Mouse (Mus musculus): ENCODE measurements around the gene Zscan2. TPM values are rescaled to one million over a fixed set of nuclear protein-coding genes. Genes with fewer than 3 reads are reported as not detected.

The Zscan2 gene
- polyA plus RNA-seq, 1 experiment from 2014 or later: 5.3 TPM

GRCm38 (mm10) chr7:80893086-80893752 lies 32.5 kb downstream of the Zscan2 start:
- Histone ChIP-seq H3K4me3 (no peak overlapping the region), H3K9ac (peak overlapping the region; percentile 6; the same call in 1 of the 2 replicates), H3K4me1 (replicated peaks) (peaks cover 13% of the 10 kb centered on the region), H3K4me2 (no peak overlapping the region), H3K27me3 (no peaks in the 10 kb centered on the region), H3K36me3 (peaks cover 80% of the 10 kb centered on the region), H3K9me3 (no peaks in the 10 kb centered on the region), H3K27ac (0 out of 2 replicates have a peak overlapping the region, but pooled peaks have one; percentile 48)
- WGBS: 91% methylated on average over 15 of the region's 15 CpGs
- ATAC-seq (ENCODE audit: low FRiP score): no peak

DNA sequence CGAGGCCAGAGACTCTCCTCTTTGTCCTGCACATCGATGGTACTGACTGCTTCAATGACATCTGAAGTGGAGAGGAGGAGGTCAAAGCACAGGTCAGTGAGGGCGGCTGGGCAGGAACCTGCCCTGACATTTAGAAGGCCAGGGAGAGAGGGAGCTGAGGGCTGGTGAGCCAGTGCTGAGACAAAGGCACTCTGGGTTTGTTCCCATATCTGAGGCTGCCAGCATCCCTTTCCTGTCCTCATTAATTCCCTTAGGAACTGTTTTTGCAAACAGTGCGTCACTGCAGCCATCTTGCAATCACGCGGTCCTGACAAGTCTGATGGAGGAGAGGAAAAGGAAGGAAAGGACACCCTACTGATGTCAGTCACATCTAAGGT lies 33.0 kb downstream of the Zscan2 start:
- no peak for ATAC-seq (ENCODE audit: low FRiP score)
- H3K9me3 ChIP-seq: no peaks in the 10 kb centered on the region
- WGBS: 82% methylated on average over 6 of the region's 6 CpGs
- H3K9ac ChIP-seq: peak overlapping the region; percentile 6; the same call in 1 of the 2 replicates
- peaks cover 11% of the 10 kb centered on the region for H3K4me1 ChIP-seq (replicated peaks)
- H3K4me3 ChIP-seq: no peak overlapping the region
- H3K27ac ChIP-seq: 0 out of 2 replicates have a peak overlapping the region, but pooled peaks have one; percentile 48
- H3K27me3 ChIP-seq: no peaks in the 10 kb centered on the region
- peaks cover 84% of the 10 kb centered on the region for H3K36me3 ChIP-seq
- H3K4me2 ChIP-seq: no peak overlapping the region

DNA sequence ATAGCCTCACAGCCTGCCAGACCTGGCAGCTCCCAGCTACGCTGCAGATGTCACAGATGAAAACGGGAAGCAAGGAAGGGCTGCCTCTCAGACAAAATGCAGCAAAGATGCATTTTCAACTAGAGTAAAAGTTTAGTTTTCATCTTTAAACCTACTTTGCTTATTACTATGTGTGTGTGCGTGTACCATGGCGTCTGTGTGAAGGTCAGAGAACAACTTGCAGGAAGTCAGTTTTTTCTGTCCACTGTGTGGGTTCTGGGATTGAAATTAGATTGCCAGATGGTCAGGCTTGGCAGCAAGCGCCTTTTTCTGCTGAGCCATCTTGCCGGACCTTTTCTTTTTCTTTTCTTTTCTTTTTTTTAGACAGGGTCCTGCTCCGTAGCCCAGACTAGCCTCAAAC lies 33.5 kb downstream of the Zscan2 start:
- no peak for ATAC-seq (ENCODE audit: low FRiP score)
- Histone ChIP-seq H3K36me3 (peaks cover 86% of the 10 kb centered on the region), H3K4me3 (no peak overlapping the region), H3K4me2 (no peak overlapping the region), H3K27ac (no peak overlapping the region), H3K9me3 (no peaks in the 10 kb centered on the region), H3K4me1 (replicated peaks) (peaks cover 6% of the 10 kb centered on the region), H3K27me3 (no peaks in the 10 kb centered on the region), H3K9ac (peak overlapping the region; percentile 6; the same call in 1 of the 2 replicates)
- WGBS: 83% methylated on average over 7 of the region's 7 CpGs

- ATAC-seq (ENCODE audit: low FRiP score): no peak
- H3K27me3 ChIP-seq: no peaks in the 10 kb centered on the region
- H3K27ac ChIP-seq: peak overlapping the region; percentile 12; the same call in 1 of the 2 replicates
- no peak overlapping the region for H3K4me3 ChIP-seq
- WGBS: 93% methylated on average over 14 of the region's 14 CpGs
- no peaks in the 10 kb centered on the region for H3K9me3 ChIP-seq
- H3K4me2 ChIP-seq: no peak overlapping the region
- peaks cover 82% of the 10 kb centered on the region for H3K36me3 ChIP-seq
- H3K9ac ChIP-seq: no peak overlapping the region
- peaks cover 5% of the 10 kb centered on the region for H3K4me1 ChIP-seq (replicated peaks)
These were observed 34.2 kb downstream of the Zscan2 start for GRCm38 (mm10) chr7:80894815-80895519.

GRCm38 (mm10) chr7:80897134-80897533 lies 36.4 kb downstream of the Zscan2 start:
- WGBS: 87% methylated on average over 7 of the region's 7 CpGs
- H3K4me2 ChIP-seq: no peak overlapping the region

GRCm38 (mm10) chr7:80897721-80898120 lies 37.0 kb downstream of the Zscan2 start:
- Histone ChIP-seq H3K27ac (no peak overlapping the region), H3K9me3 (no peaks in the 10 kb centered on the region), H3K9ac (no peak overlapping the region), H3K4me1 (replicated peaks) (peaks cover 21% of the 10 kb centered on the region), H3K4me2 (no peak overlapping the region), H3K4me3 (no peak overlapping the region), H3K36me3 (peaks cover 59% of the 10 kb centered on the region), H3K27me3 (no peaks in the 10 kb centered on the region)
- WGBS: 90% methylated on average over 4 of the region's 4 CpGs
- no peak for ATAC-seq (ENCODE audit: low FRiP score)

More at GRCm38 (mm10) chr7:80897134-80897533, 36.4 kb downstream of the Zscan2 start:
- Histone ChIP-seq H3K27me3 (no peaks in the 10 kb centered on the region), H3K4me3 (no peak overlapping the region), H3K36me3 (peaks cover 64% of the 10 kb centered on the region), H3K4me1 (replicated peaks) (peaks cover 20% of the 10 kb centered on the region), H3K9me3 (no peaks in the 10 kb centered on the region), H3K27ac (no peak overlapping the region), H3K9ac (no peak overlapping the region)
- ATAC-seq (ENCODE audit: low FRiP score): no peak

GRCm38 (mm10) chr7:80900944-80901501 lies 40.3 kb downstream of the Zscan2 start, which contains the start of gene Wdr73:
Gene Wdr73, minus strand, starts transcription at chr7:80901269.
- Histone ChIP-seq H3K4me2 (peak within 1 kb of the TSS; percentile 86), H3K27ac (peak within 1 kb of the TSS; percentile 83), H3K9ac (peak within 1 kb of the TSS; percentile 79), H3K9me3 (no peaks in the 10 kb centered on the region), H3K4me3 (peak within 1 kb of the TSS; percentile 72), H3K36me3 (peaks cover 44% of the 10 kb centered on the region), H3K27me3 (no peaks in the 10 kb centered on the region), H3K4me1 (replicated peaks) (peaks cover 35% of the 10 kb centered on the region)
- WGBS: under 1% methylated on average over 36 of the region's 36 CpGs
- ATAC-seq (ENCODE audit: low FRiP score): peak; percentile 94

DNA sequence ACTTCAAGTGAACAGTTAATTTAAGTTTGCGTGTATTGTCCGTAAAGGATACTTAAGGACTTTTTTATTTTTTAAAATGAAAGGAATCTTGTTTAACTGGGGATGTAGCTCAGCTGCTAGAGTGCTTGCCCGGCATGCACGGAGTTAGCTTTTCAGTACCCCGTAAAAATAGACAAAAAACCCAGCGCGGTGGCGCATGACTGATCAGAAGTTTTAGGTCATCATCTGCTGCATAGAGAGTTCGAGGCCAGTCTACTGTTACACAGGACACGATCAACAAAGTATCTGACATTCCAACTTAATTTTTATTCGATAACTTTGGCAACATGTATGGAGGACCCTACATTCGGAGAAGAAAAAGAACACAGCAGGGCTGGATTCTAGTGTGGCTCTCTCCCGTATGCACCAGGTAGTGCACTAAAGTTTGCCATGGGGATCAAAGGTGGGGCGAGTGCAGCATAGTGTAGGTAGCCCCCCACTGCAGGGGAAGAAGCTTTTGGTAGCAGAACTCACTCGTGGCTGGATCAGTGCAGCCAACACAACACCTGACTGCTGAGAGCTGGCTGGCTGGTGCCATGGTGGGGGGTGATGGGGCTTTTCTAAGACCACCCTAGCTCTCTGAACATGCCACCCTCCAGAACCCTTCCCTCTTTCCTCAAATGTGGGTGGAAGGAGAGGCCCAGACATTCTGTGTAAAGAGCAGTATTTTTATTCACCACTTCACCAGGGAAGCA lies 41.0 kb downstream of the Zscan2 start:
- Histone ChIP-seq H3K4me3 (peak overlapping the region; percentile 72), H3K9me3 (no peaks in the 10 kb centered on the region), H3K4me1 (replicated peaks) (peaks cover 35% of the 10 kb centered on the region), H3K4me2 (peak overlapping the region; percentile 86), H3K9ac (peak overlapping the region; percentile 79), H3K27ac (peak overlapping the region; percentile 83), H3K36me3 (peaks cover 44% of the 10 kb centered on the region), H3K27me3 (no peaks in the 10 kb centered on the region)
- WGBS: 37% methylated on average over 15 of the region's 15 CpGs
- ATAC-seq (ENCODE audit: low FRiP score): peak; percentile 16

DNA sequence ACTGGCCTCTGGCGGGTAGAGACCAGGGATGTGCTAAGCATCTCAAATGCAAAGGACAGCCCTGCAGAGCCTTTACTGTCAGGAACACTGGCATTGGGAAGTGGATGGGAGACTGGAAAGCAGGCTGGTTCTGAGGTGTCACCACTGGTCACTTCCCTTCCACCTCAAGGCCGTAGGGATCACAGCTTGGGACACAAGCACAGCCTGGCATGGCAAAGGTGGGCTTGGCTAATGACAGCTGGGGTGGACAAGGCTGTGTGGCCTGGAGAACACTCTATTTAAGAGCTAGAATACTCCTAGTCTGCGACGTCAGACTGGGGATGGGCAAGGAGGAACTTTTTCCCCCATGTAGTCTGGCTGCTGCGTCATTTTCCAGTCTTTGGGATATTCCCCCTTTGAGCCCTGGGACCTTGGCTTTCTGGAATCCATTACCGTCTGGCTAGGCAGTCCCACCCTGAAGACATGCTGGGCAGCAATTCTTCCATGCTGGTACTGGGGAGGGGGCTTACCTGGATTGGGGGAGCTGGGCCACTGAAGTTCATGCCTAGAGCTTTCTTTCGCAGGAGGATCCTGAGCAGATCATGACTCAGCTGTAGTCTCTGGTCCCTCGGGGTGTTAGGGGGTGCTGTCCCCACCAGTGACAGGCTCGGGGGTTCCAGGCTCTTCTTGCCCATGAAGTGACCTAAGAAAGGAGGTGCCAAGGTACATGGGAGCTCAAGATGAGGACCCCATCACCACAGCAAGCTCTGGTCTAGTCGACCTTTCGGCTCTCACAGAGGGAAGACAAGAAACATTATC lies 43.1 kb downstream of the Zscan2 start:
- Histone ChIP-seq H3K4me3 (no peak overlapping the region), H3K27ac (no peak overlapping the region), H3K4me1 (replicated peaks) (peaks cover 35% of the 10 kb centered on the region), H3K9me3 (no peaks in the 10 kb centered on the region), H3K9ac (no peak overlapping the region), H3K4me2 (peak overlapping the region; percentile 83; the same call in 1 of the 2 replicates), H3K36me3 (peaks cover 39% of the 10 kb centered on the region), H3K27me3 (no peaks in the 10 kb centered on the region)
- ATAC-seq (ENCODE audit: low FRiP score): no peak
- 86% methylated on average over 11 of the region's 11 CpGs for WGBS

- Histone ChIP-seq H3K4me1 (replicated peaks) (peaks cover 29% of the 10 kb centered on the region), H3K27me3 (no peaks in the 10 kb centered on the region), H3K9ac (peak within 1 kb of the TSS; percentile 71), H3K36me3 (peaks cover 50% of the 10 kb centered on the region), H3K4me3 (peak within 1 kb of the TSS; percentile 42), H3K9me3 (no peaks in the 10 kb centered on the region), H3K4me2 (peak within 1 kb of the TSS; percentile 83), H3K27ac (0 out of 2 replicates have a peak within 1 kb of the TSS, but pooled peaks have one; percentile 18)
- peak; percentile 60 for ATAC-seq (ENCODE audit: low FRiP score)
- WGBS: 4% methylated on average over 19 of the region's 19 CpGs
These were observed 44.3 kb downstream of the Zscan2 start, which contains the start of gene Nmb for GRCm38 (mm10) chr7:80904921-80905515. Gene Nmb, minus strand, starts transcription at chr7:80905076.

DNA sequence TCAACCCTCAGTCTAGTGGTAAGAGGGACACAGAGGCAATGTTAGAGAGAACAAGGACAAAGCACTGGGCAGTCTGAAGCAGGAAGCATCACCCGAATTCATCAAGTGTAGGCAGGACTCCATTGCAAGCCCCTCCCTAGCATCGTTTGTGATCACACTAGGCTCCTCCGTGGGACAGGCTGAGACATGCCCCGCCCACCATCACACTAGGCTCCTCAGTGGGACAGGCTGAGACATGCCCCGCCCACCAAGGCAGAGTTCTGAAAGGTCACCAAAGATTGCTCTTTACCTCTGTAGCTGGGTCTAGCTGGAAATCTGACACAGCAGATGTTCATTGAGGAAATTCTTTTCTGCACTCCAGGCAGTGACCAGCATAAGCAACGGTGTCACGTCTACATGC lies 50.3 kb downstream of the Zscan2 start:
- Histone ChIP-seq H3K9ac (no peak overlapping the region), H3K4me3 (no peak overlapping the region), H3K27ac (no peak overlapping the region), H3K4me1 (replicated peaks) (no peaks in the 10 kb centered on the region), H3K4me2 (no peak overlapping the region), H3K36me3 (peaks cover 85% of the 10 kb centered on the region), H3K9me3 (no peaks in the 10 kb centered on the region), H3K27me3 (no peaks in the 10 kb centered on the region)
- ATAC-seq (ENCODE audit: low FRiP score): no peak
- WGBS: 81% methylated on average over 7 of the region's 7 CpGs

Data from hindbrain, embryonic 13.5 days (tissue).